Mouse (Mus musculus) spleen, adult 2 months (tissue): ENCODE measurements around the gene Tmem212. TPM values are rescaled to one million over a fixed set of nuclear protein-coding genes. Genes with fewer than 3 reads are reported as not detected.

Experiments
- DNase-seq, 2 experiments: peaks; one replicate each; pipeline versions ENCODE4 v3.0.0 to v3.0.0-alpha.2; 2012 to 2021; ENCODE audit warnings: low spot score in 2 of 2, low read depth in 1 of 2
- H3K27ac ChIP-seq: fragments of 200-500 bp; 2 replicates; pipeline ENCODE4 v1.5.1; 2012; ENCODE audit warnings: low read length, inconsistent platforms; ENCODE audit not compliant: insufficient read depth
- H3K27me3 ChIP-seq: fragments of 200-500 bp; 2 replicates; pipeline ENCODE4 v1.6.1; 2012; ENCODE audit warnings: mild to moderate bottlenecking, moderate library complexity, low read length, inconsistent platforms; ENCODE audit not compliant: control insufficient read depth, insufficient read depth
- H3K36me3 ChIP-seq: fragments of 200-500 bp; 2 replicates; pipeline ENCODE4 v1.6.1; 2012; ENCODE audit warnings: mild to moderate bottlenecking, low read length, inconsistent platforms; ENCODE audit not compliant: control insufficient read depth, insufficient read depth
- H3K4me1 ChIP-seq: fragments of 200-500 bp; 2 replicates; pipeline ENCODE4 v1.6.1; 2011; ENCODE audit warnings: inconsistent platforms; ENCODE audit not compliant: control insufficient read depth, insufficient read depth, insufficient read length
- H3K4me3 ChIP-seq: fragments of 200-500 bp; 2 replicates; pipeline ENCODE4 v1.5.1; 2011; ENCODE audit warnings: mild to moderate bottlenecking, inconsistent platforms; ENCODE audit not compliant: insufficient read depth, insufficient read length; ENCODE audit errors: extremely low read depth
- CTCF ChIP-seq: fragments of 200-500 bp; IDR thresholded peaks from 2 replicates; pipeline ENCODE4 v1.5.1; 2011; ENCODE audit warnings: mild to moderate bottlenecking, inconsistent platforms; ENCODE audit not compliant: insufficient read depth, insufficient read length, insufficient replicate concordance; ENCODE audit errors: extremely low read depth
- POLR2A ChIP-seq: fragments of 200-500 bp; IDR thresholded peaks from 2 replicates; pipeline ENCODE4 v1.6.1; 2011; ENCODE audit warnings: low read depth, low read length, inconsistent platforms
- WGBS: fragments of 180-500 bp; shearing (Covaris S2); methylation state at CpG from one replicate; pipeline ENCODE4 v1.1.7; 2018; 5-methylcytosine and 5-hydroxymethylcytosine counted together
- polyA plus RNA-seq: library from polyadenylated mRNA; depleted of rRNA; stranded (reverse); fragments of >200 nt; gene quantifications from 2 replicates; pipeline ENCODE4 v1.2.3, GENCODE M21; 2012

The Tmem212 gene
- polyA plus RNA-seq, 1 experiment: not detected

- TF ChIP-seq CTCF: no peak
- no peak for TF ChIP-seq POLR2A
- no peak for DNase-seq
- 75% methylated on average over 7 of the region's 7 CpGs for WGBS
- no peaks in the 10 kb centered on the region for H3K27me3 ChIP-seq
- H3K27ac ChIP-seq: no peak overlapping the region
- H3K4me3 ChIP-seq: no peak overlapping the region
- no peaks in the 10 kb centered on the region for H3K36me3 ChIP-seq
- H3K4me1 ChIP-seq: no peaks in the 10 kb centered on the region
These were observed 17.1 kb downstream of the Tmem212 start for GRCm38 (mm10) chr3:27878854-27879610.

GRCm38 (mm10) chr3:27873268-27874073 is 22.7 kb downstream of the Tmem212 start:
- Histone ChIP-seq H3K36me3 (no peaks in the 10 kb centered on the region), H3K4me1 (no peaks in the 10 kb centered on the region), H3K27ac (no peak overlapping the region), H3K4me3 (no peak overlapping the region), H3K27me3 (no peaks in the 10 kb centered on the region)
- no peak for TF ChIP-seq CTCF
- no peak for DNase-seq
- WGBS: 87% methylated on average over 9 of the region's 9 CpGs

DNA sequence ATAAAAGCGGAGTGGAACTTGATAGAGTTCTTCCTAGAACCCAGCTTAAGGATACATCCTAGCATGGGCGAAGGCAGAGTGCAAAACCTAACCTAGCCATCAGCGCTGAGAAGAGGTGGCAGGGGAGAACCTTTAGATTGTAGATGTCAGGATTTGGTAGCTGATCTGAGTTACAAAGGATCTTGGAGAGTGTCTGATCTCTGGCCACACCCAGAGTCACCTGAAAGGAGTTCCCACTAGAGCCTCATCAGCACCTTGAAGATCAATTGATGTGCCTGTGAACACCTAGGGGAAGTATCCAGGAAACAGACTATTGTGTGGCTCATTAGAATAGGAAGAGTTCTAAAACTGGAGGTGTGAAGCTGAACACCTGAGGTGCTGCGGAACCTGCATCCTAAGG is 23.7 kb downstream of the Tmem212 start:
- DNase-seq: no peak
- WGBS: 92% methylated on average over 4 of the region's 4 CpGs
- TF ChIP-seq CTCF (no peak), POLR2A (no peak)
- no peaks in the 10 kb centered on the region for H3K36me3 ChIP-seq
- H3K4me3 ChIP-seq: no peak overlapping the region
- H3K27ac ChIP-seq: no peak overlapping the region
- H3K27me3 ChIP-seq: no peaks in the 10 kb centered on the region
- H3K4me1 ChIP-seq: no peaks in the 10 kb centered on the region

GRCm38 (mm10) chr3:27871891-27872290 is 24.3 kb downstream of the Tmem212 start:
- Histone ChIP-seq H3K36me3 (no peaks in the 10 kb centered on the region), H3K4me3 (no peak overlapping the region), H3K4me1 (no peaks in the 10 kb centered on the region), H3K27ac (no peak overlapping the region), H3K27me3 (no peaks in the 10 kb centered on the region)
- WGBS: 86% methylated on average over 3 of the region's 3 CpGs
- TF ChIP-seq POLR2A: no peak
- TF ChIP-seq CTCF: no peak
- no peak for DNase-seq

DNA sequence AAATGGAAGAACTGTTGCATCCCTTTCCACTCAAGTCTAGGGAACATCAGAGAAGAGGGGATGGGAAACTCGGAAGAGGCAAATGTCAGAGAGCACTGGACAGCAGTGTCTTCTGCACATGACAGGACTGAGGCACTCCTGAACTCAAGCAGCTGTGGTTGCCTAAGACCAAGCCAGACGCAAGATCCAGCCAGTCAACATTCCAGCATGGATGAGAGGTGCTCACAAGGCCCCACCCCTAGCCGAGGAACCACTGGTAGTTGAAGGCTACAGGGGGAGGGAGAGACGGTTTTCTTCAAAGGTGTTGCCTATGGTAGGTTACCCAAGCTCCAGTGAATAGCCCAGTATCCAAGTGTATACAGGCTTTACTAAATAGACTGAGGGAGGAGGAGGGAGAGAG is 24.8 kb downstream of the Tmem212 start:
- WGBS: 91% methylated on average over 4 of the region's 4 CpGs
- TF ChIP-seq CTCF (no peak), POLR2A (no peak)
- H3K27me3 ChIP-seq: no peaks in the 10 kb centered on the region
- no peak overlapping the region for H3K4me3 ChIP-seq
- DNase-seq: no peak
- no peaks in the 10 kb centered on the region for H3K4me1 ChIP-seq
- no peak overlapping the region for H3K27ac ChIP-seq
- no peaks in the 10 kb centered on the region for H3K36me3 ChIP-seq

- WGBS: 96% methylated on average over 3 of the region's 3 CpGs
- Histone ChIP-seq H3K27me3 (no peaks in the 10 kb centered on the region), H3K4me3 (no peak overlapping the region), H3K4me1 (no peaks in the 10 kb centered on the region), H3K36me3 (no peaks in the 10 kb centered on the region), H3K27ac (no peak overlapping the region)
- DNase-seq: no peak
- TF ChIP-seq POLR2A (no peak), CTCF (no peak)
These were observed 27.5 kb downstream of the Tmem212 start for GRCm38 (mm10) chr3:27868681-27869080.

- Histone ChIP-seq H3K4me3 (no peak overlapping the region), H3K27me3 (no peaks in the 10 kb centered on the region), H3K27ac (no peak overlapping the region), H3K36me3 (no peaks in the 10 kb centered on the region), H3K4me1 (no peaks in the 10 kb centered on the region)
- 83% methylated on average over 3 of the region's 3 CpGs for WGBS
- DNase-seq: no peak
- no peak for TF ChIP-seq CTCF
These were observed 28.4 kb downstream of the Tmem212 start for GRCm38 (mm10) chr3:27867731-27868130.
